Mouse (Mus musculus) macrophage (primary cell): ENCODE data around the gene Nxnl1. TPM values are rescaled to one million over a fixed set of nuclear protein-coding genes. Genes with fewer than 3 reads are reported as not detected.

ENCODE experiments used
- H3K27ac ChIP-seq: fragments of 350-480 bp; formaldehyde crosslinking; 2 replicates; pipeline ENCODE4 v1.9.0; 2021
- H3K36me3 ChIP-seq: fragments of 350-480 bp; formaldehyde crosslinking; 2 replicates; pipeline ENCODE4 v1.9.0; 2021; ENCODE audit errors: inconsistent target
- H3K4me3 ChIP-seq: fragments of 350-480 bp; formaldehyde crosslinking; 2 replicates; pipeline ENCODE4 v1.9.0; 2021; ENCODE audit errors: inconsistent target
- H3K79me2 ChIP-seq: fragments of 350-480 bp; formaldehyde crosslinking; 2 replicates; pipeline ENCODE4 v1.9.0; 2021; ENCODE audit errors: inconsistent target
- WGBS: methylation state at CpG from one replicate; pipeline ENCODE4 v1.1.7; 2026; ENCODE audit warnings: inconsistent platforms; ENCODE audit not compliant: missing documents; 5-methylcytosine and 5-hydroxymethylcytosine counted together
- polyA plus RNA-seq: library from polyadenylated mRNA; stranded (reverse); fragments of 250-400 nt; gene quantifications from 3 replicates; pipeline ENCODE4 v1.2.4, GENCODE M21; 2018; ENCODE audit warnings: inconsistent platforms

Nxnl1 gene
- polyA plus RNA-seq, 1 experiment from 2014 or later: not detected

DNA sequence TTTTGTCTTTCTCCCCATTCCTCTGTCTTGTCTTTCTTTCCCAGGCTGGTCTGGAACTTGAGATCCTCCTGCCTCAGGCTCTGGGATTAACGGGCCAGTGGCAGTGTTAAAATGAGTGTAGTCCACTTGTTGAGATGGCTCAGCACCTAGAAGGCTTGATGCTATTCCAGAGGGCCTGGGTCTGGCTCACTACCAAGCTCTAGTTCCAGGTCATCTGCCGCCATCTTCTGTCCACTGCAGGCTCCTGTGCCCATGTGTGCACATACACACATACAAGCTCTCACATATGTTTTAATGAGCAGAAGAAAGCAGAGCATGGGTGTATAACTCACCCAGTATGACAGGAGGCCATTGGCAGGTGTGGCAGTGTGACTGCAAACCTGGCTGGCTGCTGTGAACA, 5.7 kb upstream of the Nxnl1 start:
- no peak overlapping the region for H3K4me3 ChIP-seq
- H3K79me2 ChIP-seq: peaks cover 60% of the 10 kb centered on the region
- 92% methylated on average over 1 of the region's 2 CpGs for WGBS
- no peak overlapping the region for H3K27ac ChIP-seq
- no peaks in the 10 kb centered on the region for H3K36me3 ChIP-seq

DNA sequence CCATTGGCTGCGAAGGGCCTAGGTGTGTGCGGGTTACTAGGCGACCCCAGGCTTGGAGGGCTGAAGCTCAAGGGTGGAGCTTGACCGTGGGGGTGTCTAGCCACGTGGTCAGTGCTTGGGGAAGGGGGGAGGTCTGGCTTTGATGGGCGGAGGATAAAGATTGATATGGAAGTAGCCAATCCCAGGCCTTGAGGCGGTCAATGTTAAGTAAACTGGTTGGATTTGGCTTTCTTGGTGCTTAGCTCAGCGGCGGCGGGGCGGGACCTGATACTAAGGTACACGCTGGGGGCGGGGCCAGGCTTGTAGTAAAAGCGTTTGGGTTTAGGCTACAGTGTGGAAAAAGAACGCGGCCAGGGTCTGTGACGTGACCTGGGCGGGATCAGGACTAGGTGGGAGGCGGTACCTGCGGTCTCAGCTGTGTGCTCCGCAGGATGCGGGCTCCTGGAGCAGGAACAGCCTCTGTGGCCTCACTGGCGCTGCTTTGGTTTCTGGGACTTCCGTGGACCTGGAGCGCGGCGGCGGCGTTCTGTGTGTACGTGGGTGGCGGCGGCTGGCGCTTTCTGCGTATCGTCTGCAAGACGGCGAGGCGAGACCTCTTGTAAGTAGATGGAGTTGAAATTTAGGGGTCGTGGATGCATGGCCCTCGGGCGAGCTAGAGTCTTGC, 4.0 kb upstream of the Nxnl1 start:
- 4% methylated on average over 41 of the region's 41 CpGs for WGBS
- H3K4me3 ChIP-seq: peak overlapping the region; percentile 58
- no peaks in the 10 kb centered on the region for H3K36me3 ChIP-seq
- peaks cover 44% of the 10 kb centered on the region for H3K79me2 ChIP-seq
- peak overlapping the region; percentile 33; the same call in 1 of the 2 replicates for H3K27ac ChIP-seq

DNA sequence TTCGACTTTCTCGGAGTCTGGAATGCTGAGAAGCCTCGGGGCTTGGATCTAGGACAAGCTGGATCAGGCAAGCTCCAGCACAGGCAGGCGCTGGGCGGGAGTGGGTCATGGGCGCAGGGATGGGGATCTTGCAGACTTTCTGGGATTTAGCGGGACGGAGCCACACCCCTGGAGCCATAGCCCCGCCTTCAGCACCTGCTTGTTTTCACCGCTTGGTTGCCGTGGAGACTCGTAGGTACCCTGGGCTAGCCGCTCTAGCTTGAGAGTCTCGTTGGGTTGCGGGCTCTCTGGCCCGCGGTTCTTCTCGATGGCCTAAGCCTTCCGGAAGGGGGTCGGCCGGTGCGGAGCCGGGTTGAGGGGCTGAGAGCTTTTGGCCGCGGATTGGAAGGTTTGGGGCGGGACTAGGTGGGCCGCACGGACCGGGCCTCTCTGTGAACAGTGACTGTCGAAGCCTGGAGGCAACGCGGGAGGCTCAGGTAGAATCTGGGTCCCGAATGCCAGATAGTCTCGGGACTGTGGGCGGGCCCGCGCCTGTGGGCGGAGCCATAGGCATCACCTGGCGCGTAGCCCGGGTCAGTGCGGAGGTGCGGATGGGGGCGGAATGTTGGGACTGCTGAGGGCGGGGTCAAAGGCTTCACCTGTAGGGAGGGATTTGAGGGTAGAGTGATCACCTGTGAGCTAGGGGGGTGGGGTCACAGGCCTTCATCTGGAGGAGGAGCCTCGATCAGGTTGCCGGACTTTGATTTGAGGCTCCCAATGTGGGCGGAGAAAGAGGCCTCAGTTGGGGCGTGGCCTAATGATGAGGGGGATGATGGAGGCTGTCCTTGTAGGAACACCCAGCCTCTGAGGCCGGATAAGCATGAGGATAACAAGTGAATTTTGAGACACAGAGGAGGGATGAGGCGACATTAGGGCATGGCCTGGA, 3.2 kb upstream of the Nxnl1 start:
- 19% methylated on average over 51 of the region's 51 CpGs for WGBS
- Histone ChIP-seq H3K4me3 (peak overlapping the region; percentile 58), H3K27ac (peak overlapping the region; percentile 33; the same call in 1 of the 2 replicates), H3K36me3 (no peaks in the 10 kb centered on the region), H3K79me2 (peaks cover 36% of the 10 kb centered on the region)

DNA sequence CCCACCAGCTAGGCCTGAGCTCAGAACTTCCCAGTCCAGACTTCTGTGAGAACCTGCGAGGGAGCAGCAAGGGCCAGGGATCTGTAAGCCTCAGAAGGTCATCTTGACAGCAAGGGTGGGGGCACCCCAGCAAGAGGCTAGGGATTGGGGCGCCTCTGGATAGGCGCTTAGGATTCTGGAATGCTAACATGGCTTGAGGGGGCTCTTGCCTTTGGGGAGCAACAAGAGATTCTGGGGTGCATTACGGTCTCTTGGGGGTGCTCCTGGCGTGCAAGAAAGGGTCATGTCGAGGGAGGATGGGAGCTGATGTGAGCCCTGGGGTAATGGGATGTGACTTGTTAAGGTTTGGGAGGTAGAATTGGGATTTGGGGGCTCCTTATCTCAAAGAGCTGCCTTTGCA, 2.5 kb upstream of the Nxnl1 start:
- peaks cover 29% of the 10 kb centered on the region; the same call in 1 of the 2 replicates for H3K79me2 ChIP-seq
- H3K4me3 ChIP-seq: no peak overlapping the region; the same call in 1 of the 2 replicates
- H3K27ac ChIP-seq: peak overlapping the region; percentile 25
- no peaks in the 10 kb centered on the region for H3K36me3 ChIP-seq
- 78% methylated on average over 6 of the region's 6 CpGs for WGBS

DNA sequence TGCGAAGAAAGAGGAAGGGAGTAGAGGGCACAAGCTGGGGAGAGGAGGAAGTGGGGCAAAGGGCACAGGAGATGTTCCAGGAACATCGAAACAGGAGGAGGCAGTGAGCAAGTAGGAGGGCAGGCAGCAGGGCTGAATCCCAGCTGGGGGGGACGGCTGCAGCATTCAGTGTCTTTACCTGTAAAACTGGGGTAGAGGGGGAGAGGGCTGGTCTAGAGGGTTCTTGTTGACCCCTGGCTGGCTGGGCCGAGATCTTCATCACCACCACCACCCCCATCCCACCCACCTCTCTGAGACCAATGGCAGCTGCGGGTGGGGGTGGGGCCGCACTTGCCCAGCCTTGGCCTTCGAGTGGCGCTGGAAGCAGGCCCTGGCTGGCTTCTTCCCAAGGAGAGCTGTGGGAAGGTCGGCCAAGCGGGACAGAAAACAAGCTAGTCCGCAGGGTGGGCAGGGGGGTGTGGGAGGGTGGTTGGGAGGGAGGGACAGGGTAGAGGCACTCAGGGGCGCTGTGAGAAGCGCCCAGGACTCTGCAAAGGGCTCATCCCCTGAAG, 2.1 kb upstream of the Nxnl1 start, which contains the start of gene Slc27a1:
Slc27a1 (plus strand) TSS at position 496 of the 551 bp plus-strand sequence.
- WGBS: 30% methylated on average over 9 of the region's 13 CpGs
- peak within 1 kb of the TSS; percentile 58 for H3K4me3 ChIP-seq
- H3K79me2 ChIP-seq: peaks cover 27% of the 10 kb centered on the region; the same call in 1 of the 2 replicates
- peak within 1 kb of the TSS; percentile 25 for H3K27ac ChIP-seq
- H3K36me3 ChIP-seq: no peaks in the 10 kb centered on the region

DNA sequence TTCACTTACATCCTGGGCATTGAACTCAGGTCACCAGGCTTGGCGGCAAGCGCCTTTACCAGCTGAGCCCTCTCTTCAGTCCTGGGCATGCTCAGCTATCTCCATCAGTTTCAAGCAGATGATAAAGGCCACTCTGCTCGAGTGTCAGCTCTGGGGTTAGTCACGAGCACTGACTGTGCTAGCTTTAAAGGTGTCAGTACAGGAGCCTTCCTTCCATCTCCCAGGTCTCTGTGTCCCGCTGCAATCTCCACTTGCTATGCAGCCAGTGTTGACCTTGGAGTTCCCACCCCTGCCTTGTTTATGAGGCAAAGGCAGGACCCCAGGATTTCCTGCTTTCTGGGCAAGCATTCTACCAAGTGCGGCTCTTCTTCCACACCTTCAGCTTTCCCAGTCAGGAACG, 1.2 kb upstream of the Nxnl1 start:
- no peak overlapping the region for H3K4me3 ChIP-seq
- H3K27ac ChIP-seq: peak overlapping the region; percentile 25
- WGBS: 94% methylated on average over 7 of the region's 7 CpGs
- H3K36me3 ChIP-seq: no peaks in the 10 kb centered on the region
- H3K79me2 ChIP-seq: peaks cover 19% of the 10 kb centered on the region; the same call in 1 of the 2 replicates

DNA sequence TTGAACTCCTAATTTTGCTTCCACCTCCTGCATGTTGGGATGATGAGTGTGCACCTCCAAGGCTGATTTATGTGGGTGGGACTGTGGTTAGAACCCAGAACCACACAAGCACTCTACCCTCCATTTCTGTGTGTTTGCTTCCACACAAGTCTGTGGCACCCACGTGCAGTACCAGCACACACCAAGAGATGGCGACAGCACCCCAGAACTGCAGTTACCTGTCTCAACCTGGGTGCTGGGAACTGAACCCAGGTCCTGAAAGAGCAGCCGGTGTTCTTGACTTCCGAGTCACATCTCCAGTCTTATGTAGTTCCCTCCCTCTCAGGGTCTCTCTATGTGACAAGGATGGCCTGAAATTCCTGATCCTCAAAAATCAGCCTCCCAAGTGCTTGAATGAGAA, 2.4 kb downstream of the Nxnl1 start:
- Histone ChIP-seq H3K4me3 (no peak overlapping the region), H3K36me3 (no peaks in the 10 kb centered on the region), H3K27ac (no peak overlapping the region), H3K79me2 (no peaks in the 10 kb centered on the region)
- 78% methylated on average over 4 of the region's 4 CpGs for WGBS

DNA sequence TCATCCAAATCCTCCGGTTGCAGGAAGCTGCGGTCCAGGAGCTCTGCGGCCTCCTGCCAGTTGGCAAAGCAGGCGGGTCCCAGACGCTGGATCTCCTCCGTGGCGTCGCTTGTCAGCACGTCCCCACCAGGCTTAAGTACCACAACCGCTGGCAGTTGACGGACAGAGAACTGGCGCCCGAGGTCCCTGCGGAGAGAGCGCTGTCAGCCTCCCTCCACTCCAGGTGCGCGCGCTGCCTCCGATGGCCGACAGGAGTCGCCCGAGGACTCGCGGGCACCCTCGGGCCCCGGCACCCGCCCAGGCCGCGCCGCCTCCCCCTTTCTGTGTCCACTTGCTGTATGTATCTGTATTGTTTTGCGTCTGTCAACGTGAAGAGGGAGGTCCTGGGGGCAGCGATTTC, 3.6 kb downstream of the Nxnl1 start:
- Histone ChIP-seq H3K27ac (no peak overlapping the region), H3K4me3 (no peak overlapping the region), H3K36me3 (no peaks in the 10 kb centered on the region), H3K79me2 (no peaks in the 10 kb centered on the region)
- 3% methylated on average over 28 of the region's 33 CpGs for WGBS

DNA sequence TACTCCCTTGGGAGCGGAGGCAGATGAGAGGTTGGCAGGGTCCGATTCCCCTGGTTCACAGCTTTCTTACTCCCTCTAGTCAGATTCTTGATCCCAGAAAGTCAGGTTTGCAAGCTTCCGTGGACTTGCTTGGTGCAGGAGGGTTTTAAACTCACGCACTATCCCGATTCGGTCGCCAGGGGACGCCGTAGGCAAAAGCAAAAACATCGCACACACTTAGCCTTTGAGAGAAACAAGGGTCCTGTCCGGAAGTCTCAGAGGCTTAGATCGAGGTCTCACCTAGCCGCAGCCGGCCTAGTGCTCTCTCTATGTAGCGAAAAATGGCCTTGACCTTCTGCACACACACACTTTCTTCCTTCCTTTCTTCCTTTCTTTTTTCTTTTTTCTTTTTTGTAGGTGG, 5.0 kb downstream of the Nxnl1 start:
- no peaks in the 10 kb centered on the region for H3K79me2 ChIP-seq
- 4% methylated on average over 15 of the region's 15 CpGs for WGBS
- H3K27ac ChIP-seq: no peak overlapping the region
- no peaks in the 10 kb centered on the region for H3K36me3 ChIP-seq
- H3K4me3 ChIP-seq: no peak overlapping the region

DNA sequence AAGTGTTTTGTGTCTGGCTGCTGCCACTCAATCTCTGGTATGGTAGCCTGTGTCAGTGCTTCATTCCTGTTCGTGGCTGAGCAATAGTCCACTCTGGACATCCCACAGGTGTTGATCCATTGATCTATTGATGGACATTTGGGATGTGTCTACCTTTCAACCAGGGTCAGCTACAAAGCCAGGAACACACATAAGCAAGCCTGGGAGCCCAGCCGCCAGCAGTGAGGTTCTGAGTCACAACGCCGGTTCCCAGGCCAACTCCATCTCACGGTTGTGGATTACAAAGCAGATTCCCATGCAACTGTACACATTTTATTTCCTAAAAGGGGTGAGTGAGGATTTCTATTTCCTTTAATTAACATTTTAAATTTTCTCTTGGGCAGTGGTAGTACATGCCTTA, 5.6 kb downstream of the Nxnl1 start:
- Histone ChIP-seq H3K4me3 (no peak overlapping the region), H3K79me2 (no peaks in the 10 kb centered on the region), H3K36me3 (no peaks in the 10 kb centered on the region), H3K27ac (no peak overlapping the region)
- WGBS: 98% methylated on average over 5 of the region's 5 CpGs

DNA sequence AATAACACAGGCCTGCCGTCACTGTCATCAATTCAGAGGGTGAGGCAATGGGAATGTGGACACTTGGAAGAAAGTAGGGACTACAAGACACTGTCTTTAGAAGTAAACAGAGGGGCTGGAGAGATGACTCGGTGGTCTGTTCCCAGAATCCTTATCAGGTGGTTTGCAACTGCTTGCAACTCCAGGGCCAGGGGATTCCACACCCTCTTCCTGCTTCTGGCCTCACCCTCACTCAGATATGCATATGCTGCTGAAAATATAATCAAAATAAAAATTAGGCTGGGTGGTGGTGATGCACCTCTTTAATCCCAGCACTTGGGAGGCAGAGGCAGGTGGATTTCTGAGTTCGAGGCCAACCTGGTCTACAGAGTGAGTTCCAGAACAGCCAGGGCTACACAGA, 6.3 kb downstream of the Nxnl1 start:
- no peak overlapping the region for H3K4me3 ChIP-seq
- WGBS: 87% methylated on average over 3 of the region's 3 CpGs
- H3K79me2 ChIP-seq: no peaks in the 10 kb centered on the region
- no peaks in the 10 kb centered on the region for H3K36me3 ChIP-seq
- H3K27ac ChIP-seq: no peak overlapping the region

DNA sequence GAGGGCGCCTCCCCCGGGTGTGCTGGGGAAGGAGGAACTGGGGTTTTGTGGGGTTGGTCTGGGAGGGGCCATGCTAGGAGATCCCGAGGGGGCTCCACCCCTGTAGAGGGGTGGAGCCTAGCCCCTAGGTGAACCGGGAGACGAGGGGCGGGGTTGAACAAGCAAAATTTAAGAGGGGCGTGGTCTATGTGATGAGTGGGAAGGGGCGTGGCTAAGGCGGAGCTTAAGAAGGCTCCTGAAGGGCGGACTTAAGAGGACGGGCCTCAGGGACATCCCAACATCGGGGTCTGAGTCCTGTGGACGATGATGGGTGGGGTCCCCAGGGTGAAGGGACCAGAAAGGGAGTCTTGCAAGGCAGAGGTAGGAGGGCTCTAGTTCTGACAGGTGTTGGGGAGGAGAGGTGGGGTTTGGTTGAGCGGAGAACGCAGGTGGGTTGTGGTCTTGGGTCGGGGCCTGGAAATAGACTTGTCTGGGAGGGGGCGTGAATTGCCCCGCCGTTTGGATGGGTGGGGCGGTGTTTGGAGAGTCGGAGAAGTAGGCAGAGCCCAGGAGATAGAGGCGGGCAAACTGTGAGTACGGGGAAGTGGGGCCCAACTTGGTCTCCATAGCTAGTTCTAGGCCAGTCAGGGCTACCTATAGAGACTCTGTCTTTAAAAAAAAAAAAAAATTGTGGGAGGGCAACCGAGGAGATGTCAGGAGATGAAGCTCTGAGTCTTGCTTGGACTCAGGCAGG, 7.3 kb downstream of the Nxnl1 start:
- no peaks in the 10 kb centered on the region for H3K36me3 ChIP-seq
- WGBS: 11% methylated on average over 22 of the region's 24 CpGs
- no peak overlapping the region for H3K27ac ChIP-seq
- no peaks in the 10 kb centered on the region for H3K79me2 ChIP-seq
- peak overlapping the region; percentile 35 for H3K4me3 ChIP-seq

DNA sequence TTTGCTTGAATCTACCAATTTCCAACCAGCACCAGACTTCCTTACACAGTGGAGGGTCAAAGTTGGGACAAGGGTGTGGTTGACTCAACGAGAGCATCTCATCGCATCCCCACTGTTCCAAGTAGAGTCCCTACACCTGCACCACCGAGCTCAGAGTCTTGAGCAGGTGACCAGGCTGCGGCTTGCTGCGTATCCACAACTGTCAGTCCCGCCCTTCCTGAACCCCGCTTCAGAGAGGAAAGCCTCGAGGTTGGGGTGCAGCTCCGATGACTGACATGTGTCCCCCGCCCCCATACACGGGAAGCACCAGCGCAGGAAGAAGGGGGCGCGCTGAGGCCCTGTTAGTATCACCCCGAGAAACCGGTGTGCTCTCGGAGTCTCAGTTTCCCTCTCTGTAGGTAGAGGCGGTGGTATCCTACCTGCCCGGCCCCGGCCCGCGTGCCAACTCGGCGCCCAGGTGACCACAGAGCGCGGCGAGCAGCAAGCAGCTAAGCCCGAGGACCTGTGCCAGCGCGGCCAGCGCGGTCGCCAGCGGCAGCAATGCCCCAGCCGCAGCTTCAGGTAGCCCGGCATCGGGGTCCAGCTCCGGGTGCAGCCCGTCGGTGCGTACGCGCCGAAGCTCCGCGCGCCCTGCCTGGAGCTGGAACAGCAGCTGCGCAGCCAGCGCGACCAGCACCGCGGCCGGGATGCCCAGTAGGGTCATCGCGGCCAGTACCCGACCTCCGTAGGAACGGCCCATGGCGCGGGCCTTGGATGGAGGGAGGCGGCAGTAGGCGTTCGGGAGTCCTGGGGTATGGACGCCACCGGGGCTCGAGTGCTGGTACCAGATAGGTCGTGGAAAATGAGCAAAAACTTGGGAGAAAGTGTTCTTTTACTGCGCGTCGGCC, 8.1 kb downstream of the Nxnl1 start, which contains the start of gene Tmem221:
Tmem221 (minus strand) TSS at position 801 of the 887 bp plus-strand sequence.
- Histone ChIP-seq H3K4me3 (peak within 1 kb of the TSS; percentile 35), H3K27ac (no peak within 1 kb of the TSS), H3K79me2 (no peaks in the 10 kb centered on the region), H3K36me3 (no peaks in the 10 kb centered on the region)
- 10% methylated on average over 70 of the region's 70 CpGs for WGBS
